Mouse (Mus musculus) heart, adult 2 months (tissue): ENCODE data around the gene Me1.

Source experiments
- CTCF ChIP-seq: fragments of 200-600 bp; IDR thresholded peaks from 2 replicates; pipeline ENCODE4 v1.8.1; 2022; ENCODE audit warnings: antibody characterized with exemption, mild to moderate bottlenecking, moderate library complexity
- EP300 ChIP-seq: fragments of 200-500 bp; IDR thresholded peaks from 2 replicates; pipeline ENCODE4 v1.6.1; 2011; ENCODE audit warnings: low read depth, low read length, control low read depth; ENCODE audit not compliant: insufficient read depth
- POLR2A ChIP-seq: fragments of 200-500 bp; IDR thresholded peaks from 2 replicates; pipeline ENCODE4 v1.6.1; 2011; ENCODE audit warnings: mild to moderate bottlenecking, low read depth, low read length, control low read depth; ENCODE audit not compliant: insufficient read depth

DNA sequence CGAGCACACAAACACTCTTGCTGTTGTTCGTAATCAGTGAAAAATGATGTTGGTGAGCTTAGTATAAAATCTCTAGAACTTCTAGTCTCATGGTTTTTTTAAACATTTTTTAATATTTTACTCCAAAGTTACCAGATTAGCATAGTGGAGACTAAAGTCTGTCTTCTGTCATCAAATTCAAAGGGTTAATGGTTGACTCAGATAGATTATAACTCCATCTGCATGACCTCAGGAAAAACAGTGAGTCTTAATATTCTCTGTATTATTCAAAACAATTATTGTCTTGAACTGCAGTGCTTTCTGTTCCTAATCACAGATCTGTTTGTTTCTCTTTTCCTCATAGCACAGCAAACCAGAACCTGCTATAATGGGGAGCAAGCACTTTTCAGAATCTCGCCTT, 4.7 kb downstream of the Me1 start:
- TF ChIP-seq POLR2A (no peak), CTCF (no peak), EP300 (no peak)
